Mouse (Mus musculus) left cerebral cortex, adult 8-10 months (tissue): Measurements from ENCODE around the gene P2rx4. TPM values are rescaled to one million over a fixed set of nuclear protein-coding genes. Genes with fewer than 3 reads are reported as not detected.

Source experiments
- DNase-seq, 2 experiments: peaks; one replicate each; pipeline ENCODE4 v3.0.0; 2022; ENCODE audit warnings: low spot score in 2 of 2
- total RNA-seq, 4 experiments: library from RNA; stranded (reverse); gene quantifications; 2 replicates each; pipeline ENCODE4 v1.2.4; 2022

The P2rx4 gene
- total RNA-seq, 4 experiments from 2014 or later = 18.1 to 24.5 (median 23.6) TPM

DNA sequence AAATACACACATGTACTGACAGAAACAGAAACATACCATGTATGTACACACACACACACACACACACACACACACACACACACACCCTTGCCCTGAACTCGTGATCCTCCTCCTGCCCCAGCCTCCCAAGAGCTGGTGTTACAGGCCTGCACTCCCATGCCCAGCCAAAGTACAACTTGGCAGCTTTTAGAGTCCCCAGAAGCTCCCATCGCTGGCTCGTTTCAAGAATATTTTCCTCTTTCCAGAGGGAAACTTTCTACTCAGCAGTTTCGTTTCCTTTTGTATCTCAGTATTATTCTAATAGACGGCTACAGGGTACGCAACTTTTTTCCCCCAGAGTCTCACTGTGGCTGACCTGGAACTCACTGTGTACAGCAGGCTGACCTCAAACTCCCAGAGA lies 5.2 kb upstream of the P2rx4 start:
- DNase-seq = no peak

DNA sequence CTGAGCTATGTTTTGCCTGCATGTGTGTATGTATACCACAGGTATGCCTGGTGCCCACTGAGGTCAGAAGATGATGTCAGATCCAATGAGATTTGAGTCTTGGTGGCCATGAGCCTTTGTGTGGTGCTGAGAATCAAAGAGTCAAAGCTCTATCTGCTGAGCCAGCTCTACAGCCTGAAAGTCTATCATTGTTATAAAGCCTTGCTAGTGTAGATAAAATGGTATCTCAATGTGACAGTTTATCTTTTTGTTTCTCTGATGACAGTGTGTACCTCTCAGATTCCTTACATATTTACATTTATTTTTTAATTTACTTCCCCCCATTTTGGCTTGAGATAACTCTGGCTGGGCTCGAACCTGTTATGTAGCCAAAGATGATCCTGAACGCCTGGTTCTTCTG lies 3.8 kb upstream of the P2rx4 start:
- DNase-seq = no peak

DNA sequence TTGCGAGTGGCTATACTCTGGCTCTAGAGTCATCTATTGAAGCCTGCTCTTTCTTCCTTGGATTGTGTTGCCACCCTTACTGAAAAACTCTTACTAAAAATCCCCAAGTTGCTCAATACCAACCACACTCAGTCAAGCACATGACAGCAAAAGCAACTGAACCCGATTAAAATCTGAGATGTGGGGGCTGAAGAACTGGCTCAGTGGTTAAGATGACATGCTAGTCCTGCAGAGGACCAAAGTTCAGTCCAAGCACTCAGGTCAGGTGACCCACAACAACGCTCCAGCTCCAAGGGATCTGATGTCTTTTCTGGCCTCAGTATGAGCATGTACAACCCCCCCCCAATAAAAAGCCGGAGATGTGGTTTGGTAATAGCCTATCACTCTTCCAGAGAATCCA lies 2.8 kb upstream of the P2rx4 start:
- DNase-seq = no peak

DNA sequence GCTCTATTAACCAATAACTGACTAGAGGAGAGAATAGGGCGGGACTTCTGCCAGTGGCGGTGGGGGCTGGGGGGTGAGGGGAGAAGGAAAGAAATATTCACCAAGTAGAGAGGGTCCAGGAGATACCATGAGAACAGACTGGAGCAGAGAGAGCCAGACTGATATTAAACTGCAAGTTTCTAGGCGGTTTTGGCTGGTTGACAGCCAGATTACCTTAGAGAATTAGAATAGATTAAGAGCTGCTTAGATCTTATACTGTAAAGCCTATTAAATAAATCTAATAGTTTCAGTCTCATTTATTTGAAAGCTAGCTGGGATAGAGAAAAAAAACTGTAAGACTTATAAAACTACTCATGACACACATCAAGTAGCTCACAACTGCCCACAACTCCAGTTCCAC lies 2.2 kb upstream of the P2rx4 start:
- DNase-seq = no peak

DNA sequence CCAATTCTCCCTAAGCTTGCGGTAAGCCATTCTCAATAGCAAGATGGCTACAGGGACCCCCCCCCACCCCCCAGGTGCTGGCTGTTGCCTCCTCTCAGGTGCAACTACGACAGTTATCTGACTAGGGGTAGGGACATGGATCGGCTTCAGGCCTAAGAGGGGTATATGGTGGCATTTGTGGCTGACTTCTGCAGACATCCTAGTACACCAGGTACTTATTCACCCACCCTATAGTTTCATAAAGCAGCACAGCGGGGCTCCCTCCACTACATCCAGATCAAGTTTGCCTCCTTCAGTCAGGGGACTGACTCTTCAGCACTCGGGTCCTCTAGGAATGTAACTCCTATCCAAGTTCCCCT lies 448 bp upstream of the P2rx4 start:
- DNase-seq = no peak

DNA sequence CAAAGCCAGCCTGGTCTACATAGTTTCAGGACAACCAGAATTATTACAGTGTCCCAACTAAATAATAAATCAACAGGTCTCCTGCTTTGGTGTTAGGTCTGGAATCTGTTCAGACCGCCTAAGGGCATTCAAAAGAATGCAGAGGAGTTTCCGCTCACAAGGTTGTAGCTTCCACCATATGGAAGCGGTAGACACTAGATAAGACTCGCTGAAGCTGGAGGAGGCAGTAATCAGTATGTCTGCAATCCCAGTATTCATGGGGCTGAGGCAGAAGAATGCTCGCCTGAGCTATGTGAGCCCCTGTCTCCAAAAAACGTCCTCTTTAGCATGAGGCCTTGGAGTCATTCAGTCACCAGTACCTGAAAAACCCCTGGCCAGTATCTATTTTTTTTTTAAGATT lies 1.5 kb downstream of the P2rx4 start:
- DNase-seq = no peak

DNA sequence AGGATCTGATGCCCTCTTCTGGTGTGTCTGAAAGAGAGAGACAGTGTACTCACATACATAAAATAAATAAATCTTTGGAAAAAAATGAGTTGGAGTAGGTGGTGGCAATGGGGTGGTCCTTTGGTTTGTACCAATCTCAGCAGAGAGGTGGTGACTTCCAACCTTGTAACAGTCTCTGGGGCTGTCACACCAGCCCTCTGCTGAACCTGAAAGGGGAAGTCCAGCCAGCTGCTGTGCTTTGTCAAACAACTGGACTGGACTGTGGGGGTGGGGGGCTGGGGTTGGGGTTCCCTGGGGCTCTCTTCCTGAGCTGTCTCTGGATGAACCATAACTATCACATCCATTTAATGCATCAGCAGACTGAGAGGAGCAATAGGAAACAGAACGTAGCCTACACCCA lies 8.4 kb downstream of the P2rx4 start:
- no peak for DNase-seq

DNA sequence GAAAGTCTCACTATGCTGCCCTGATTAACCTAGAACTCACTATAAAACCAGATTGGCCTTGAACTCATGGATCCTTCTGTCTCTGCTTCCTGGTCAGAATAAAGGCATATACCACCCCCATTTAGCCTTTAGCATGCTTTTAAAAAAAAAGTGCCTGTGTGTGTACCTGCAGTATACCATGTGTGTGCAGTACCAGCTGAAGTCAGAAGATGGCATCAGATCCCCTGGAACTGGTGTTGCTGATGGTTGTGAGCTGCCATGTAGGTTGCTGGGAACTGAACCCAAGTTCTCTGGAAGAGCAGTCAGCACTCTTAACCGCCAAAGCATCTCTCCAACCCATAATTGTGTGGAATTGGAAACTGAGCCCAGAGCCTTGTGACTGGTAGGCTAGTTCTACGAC lies 9.4 kb downstream of the P2rx4 start:
- DNase-seq = no peak

DNA sequence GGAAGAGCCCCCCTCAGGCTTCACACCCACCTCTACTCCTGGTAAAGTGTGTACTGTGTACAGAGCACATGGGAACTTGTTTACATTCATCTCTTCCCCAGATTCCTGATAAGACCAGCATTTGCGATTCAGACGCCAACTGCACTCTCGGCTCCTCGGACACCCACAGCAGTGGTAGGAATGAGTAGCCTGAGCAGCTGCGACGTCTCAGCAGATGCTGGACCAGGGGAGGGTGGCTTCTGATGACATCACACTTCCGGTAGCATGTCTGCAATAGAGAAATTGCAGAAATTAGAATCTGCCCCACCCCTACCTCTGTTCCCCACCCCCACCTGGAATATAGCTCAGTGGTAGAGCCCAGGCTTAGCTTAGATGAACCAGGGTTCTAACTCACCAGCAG lies 11.1 kb downstream of the P2rx4 start:
- no peak for DNase-seq

DNA sequence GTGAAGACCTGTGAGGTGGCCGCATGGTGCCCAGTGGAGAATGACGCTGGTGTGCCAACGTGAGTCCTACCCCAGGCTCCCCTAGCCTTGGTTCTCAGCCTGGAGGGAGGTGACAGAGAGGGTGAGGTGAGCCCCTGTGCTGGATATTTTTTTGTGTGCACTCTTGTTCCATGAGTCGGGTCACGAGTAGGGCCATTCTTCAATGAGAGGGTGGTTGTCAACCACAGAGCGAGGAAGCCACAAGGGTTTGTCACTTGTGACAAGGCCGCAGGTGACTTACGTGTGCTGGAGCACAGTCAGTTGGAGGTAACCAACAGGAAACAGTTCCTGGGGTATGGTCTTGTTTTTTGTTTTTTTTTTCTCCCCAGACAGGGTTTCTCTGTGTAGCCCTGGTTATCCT lies 11.8 kb downstream of the P2rx4 start:
- DNase-seq = no peak

DNA sequence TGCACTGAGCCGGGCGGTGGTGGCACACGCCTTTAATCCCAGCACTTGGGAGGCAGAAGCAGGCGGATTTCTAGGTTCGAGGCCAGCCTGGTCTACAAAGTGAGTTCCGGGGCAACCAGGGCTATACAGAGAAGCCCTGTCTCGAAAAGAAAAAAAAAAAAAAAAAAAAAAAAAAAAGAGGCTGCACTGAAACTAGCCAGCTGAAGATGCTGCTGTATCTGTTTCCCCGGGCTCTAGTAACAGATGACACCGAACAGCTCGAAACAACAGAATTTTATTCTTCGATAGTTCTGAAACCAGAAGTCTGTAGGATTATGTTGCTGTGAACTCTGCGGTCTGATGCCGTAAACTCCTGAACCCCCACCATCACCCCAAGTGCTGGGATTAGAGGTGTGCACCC lies 18.1 kb downstream of the P2rx4 start:
- no peak for DNase-seq

DNA sequence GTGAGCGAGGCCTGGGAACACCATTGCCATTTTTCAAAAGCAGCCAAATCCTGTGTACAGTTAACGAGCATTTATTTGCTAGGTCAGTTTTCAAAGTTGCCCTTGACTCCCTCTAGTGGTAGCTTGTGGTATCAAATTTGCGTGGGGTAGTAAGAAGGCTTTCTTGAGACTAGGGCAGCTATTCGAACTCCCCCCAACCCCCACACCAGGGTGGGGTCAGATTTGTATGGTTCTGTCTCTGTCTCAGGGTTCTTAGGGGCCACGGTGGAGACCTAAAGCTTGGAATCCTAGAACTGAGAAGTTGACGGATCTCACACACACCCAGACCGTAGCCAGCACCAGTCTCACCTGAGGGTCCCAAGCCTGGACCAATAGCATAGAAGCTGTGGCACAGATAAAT lies 18.7 kb downstream of the P2rx4 start:
- peak; percentile 54 to 58 for DNase-seq

DNA sequence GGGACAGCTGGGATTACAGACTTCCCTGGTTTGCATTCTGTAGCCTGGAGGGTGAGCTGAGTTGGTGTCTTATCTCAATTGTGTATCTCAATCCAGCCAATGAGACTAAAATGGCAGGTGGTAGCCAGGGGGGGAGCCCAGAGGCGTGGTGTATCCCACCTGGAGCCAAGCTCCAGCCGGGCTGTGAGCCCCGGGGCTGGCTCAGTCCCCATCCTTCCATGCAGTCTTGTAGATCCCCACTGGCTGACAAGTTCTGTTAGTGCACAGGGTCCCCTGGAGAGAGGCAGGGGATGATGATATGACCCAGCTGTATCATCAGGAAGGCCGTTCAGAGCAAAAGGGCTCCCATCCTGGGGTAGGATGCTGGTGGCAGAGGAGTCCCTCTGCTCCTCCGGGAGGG lies 19.3 kb downstream of the P2rx4 start:
- DNase-seq = no peak

DNA sequence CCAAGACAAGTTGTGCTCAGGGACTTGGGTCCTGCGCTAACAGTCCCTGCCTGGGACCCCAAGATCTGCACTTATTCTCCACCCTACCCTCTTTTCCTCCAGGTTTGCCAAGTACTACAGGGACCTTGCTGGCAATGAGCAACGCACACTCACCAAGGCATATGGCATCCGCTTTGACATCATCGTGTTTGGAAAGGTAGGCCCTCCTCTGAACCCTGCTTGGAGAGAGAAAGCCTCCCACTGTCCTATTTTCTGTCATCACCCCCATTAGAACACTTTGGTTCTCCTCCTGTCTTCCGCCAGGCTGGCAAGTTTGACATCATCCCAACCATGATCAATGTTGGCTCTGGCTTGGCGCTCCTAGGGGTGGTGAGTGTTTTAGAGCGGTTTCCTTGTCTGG lies 19.8 kb downstream of the P2rx4 start:
- no peak for DNase-seq

DNA sequence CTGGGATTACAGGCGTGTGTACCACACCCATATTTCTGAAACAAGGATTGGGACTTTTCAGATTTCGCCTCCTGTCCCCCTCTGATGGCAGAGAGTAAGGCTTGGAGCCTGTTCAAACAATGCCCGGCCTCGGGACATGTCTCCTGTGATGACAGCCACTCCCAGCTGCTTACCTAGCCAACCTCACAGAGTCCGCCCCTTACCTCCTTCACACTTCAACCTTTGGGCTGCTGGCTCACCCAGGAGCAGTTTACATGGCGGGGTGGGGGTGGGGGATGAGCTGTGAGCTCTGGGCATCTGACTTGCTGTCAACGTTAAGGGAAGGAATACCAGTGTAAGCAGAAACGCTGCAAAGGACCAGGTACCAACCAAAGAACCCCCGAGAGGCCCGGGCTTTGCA lies 23.4 kb downstream of the P2rx4 start:
- no peak for DNase-seq

DNA sequence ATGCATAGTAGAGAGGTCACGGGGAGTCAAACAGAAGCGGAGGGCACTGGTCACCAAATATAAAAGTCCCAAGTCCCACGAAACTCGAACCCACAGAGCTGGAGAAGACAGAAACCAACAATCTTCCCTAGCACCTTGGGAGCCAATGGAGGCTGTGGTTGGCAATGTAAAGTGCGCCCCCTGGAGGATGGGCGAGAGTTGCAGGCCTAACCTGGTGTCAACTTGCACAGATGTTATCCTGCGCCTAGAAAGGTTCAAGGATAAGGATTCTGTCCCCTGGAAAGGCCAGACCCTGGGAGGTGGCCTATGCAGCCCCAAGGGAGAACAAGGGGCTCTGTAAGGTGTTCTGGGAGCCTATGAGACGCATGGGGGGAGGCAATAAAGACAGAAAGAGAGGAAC lies 24.0 kb downstream of the P2rx4 start:
- peak in 1 of 2 experiments; percentile 60 for DNase-seq

DNA sequence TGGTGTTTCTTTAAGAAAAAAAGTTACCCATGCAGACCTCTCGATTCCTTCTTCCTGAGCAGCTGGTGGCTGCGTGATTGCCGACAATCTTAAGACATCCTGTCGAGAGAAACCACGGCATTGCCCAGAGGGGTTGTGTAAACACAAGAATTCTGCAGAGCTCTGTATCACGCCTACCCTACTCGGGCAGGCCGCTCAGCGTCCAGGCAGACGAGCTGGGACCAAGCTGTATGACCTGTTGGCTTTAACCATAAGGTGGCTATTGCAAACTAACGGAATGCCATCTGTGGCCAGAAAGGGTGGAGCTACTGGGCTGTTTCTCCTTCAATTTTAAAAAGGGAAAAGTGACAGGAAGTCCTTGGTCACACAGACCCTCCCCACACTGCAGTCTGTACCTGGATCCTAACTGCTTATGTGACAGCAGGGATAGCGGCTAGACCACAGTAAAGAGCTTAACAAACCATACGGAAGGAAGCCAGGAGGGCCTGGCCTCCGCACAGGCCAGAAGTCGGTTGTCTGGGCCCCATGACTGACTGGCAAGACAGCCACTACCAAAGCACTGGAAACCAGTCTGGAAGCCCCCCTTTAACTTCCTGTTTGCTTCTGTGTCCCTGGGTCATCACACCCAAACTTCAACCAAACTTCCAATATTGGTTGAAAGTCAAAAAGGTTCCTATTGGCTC lies 24.8 kb downstream of the P2rx4 start:
- no peak for DNase-seq

DNA sequence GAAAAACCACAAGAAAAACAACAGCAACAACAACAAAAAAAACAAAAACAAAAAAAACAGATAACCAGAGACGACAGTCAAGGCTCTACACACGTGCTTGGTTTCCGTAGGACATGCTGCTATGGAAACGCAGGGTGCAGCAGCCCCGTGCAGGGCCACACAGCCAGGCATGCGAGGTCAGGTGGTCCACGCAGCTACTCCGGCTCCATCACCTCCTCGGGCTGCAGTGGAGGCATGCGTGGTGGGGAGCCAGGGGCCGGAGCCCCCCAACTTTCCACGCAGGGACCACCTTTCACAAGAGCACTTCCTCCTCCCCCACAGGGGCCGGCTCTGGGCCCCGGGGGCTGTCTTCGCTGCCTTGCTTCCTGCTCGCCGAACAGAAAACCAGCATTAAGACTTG lies 26.5 kb downstream of the P2rx4 start:
- DNase-seq = no peak

DNA sequence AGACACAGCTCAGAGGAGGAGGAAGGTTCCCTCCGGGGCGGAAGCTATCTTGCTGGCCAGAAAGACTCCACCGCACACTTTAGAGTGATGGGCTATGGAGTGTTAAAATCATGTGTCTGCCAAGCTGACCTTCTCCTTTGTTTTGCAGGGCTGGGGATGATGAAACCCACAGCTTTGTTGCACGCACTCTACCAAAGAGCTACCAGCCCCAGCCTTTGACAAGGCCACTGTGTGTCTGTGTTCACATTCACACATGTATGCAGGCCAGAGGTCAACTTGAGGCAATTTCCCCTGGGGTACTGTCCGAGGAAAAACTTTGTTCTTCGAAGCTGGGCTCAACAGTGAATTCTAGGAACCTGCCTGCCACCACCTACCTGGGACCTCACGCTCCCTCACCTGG lies 28.5 kb downstream of the P2rx4 start:
- DNase-seq = no peak

DNA sequence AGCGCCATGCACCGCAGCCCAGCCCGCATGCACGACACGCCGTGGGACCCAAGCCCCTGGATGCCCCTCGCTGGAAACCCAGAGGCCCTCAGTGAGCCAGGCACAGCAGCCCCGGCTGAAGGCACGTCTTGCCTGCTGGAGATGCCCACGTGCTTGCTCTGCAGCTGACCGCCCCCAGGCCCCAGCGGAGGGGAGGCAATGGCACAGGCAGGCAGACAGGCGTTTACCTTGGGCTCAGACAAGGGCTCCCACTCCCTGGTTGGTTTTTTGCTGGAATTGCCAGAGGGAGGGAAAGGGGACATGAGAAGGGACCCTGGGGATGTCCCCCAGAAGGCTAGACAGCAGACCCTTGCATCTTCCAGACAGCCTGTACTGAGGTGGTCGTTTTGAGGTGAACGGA lies 29.4 kb downstream of the P2rx4 start:
- DNase-seq = no peak

DNA sequence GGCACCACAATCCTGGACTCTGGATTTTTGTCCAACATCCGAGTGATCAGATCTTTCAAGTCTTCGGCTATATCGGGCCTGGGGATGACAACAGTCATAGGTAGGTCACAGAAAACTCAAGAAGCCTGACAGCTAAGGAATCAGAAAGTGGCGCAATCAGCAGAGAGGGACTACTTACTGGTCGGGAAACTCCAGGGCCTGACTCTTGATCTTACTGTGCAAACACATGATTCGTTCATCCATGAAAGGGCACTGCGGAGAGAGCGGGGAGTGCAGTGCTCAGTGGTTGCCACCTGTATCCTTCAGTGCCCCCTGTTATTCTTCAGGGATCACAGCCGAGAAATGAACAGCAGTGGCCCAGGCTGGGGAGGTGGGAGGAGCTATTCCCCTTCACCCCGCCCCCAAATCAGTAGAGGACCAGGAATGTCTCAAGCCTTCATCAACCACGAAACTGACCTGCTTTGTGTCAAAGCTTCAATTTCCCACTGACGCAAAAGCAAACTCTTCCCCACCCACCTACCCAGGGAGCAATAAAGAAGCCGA lies 36.6 kb downstream of the P2rx4 start:
- no peak for DNase-seq

DNA sequence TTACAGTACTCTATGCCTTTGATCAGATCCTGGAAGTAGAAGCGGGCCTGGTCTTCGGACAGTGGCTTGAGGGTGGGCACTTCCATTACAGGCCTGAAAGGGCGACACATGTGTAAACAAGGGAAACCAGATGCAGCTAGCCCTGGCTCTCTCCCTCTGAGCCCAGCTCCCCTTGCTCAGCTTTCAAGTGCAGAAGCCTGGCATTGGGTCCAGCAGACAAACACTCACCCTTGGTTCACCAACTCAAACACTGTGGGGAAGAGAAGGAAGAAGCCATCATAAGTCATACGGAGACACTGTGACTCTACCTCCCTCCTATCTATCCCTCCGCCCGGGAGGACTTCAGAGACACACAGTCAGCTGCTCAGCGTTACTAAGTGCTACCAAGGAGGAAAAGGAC lies 40.6 kb downstream of the P2rx4 start:
- DNase-seq = no peak

DNA sequence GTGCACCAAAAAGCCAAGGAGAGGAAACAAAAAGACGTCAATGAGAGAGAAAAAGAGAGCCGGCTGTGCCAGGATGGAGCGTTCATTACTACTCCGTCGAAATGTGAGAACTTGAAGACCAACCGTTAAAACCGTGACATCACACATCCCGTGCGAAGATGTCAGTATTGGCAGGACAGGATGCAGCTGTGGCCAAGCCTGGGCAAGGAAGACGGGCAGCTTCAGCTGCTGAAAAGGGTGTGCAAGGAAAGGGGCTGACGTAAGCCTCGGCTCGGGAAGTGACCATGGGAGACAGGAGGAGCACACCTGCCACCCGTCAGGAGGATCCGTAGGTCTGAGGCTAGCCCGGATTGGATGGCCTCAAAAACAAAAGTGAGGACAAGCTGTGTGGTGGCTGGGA lies 47.1 kb downstream of the P2rx4 start:
- DNase-seq = no peak

DNA sequence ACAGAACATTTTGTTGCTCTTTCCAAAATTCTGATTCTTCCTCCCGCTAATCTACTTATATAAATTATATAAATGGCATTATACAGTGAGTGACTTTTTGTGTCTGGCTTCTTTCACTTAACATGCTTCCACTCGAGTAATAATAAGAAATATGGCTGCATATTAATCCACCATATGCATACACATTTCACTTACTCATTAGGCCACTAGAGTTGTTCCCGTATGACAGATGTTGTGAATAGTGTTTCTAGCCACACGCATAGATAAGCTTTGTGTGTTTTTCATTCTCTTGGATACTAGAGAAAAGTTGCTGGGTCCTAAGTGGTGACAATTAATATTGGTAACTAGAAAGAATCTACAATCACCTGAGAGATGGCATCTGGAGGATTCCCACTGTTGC lies 48.3 kb downstream of the P2rx4 start:
- no peak for DNase-seq
